Mouse (Mus musculus) small intestine, adult 2 months (tissue): ENCODE data around the gene Psmb11.

Experiments used
- CTCF ChIP-seq: fragments of 200-500 bp; IDR thresholded peaks from 2 replicates; pipeline ENCODE4 v1.5.1; 2012; ENCODE audit warnings: low read depth, mild to moderate bottlenecking, control low read depth, inconsistent platforms, low read length, moderate library complexity, mixed read lengths; ENCODE audit not compliant: insufficient replicate concordance, insufficient read length; ENCODE audit errors: extremely low read depth
- POLR2A ChIP-seq: fragments of 200-500 bp; IDR thresholded peaks from 2 replicates; pipeline ENCODE4 v1.6.1; 2012; ENCODE audit warnings: low read depth, mild to moderate bottlenecking, control low read depth, inconsistent platforms, low read length, moderate library complexity

DNA sequence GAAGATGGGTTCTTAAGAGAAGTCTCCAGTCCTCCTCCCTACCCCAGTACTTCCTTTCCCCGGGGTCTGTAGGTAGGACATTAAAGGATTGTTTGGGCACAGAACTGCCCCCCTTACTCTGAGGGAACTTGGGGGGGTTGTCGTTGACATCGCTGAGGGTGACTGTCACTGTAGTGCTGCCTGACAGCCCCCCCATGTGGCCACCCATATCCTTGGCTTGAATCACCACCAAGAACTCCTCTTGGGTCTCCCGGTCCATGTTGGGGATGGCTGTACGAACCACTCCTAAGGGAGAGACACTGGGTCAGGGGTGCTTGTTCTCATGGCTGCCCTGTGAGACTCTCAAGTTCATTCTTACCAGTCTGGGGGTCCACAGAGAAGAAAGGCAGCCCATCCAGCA lies 17.0 kb downstream of the Psmb11 start:
- no peak for TF ChIP-seq POLR2A
- TF ChIP-seq CTCF: no peak
